In genomic region chr12:87389231-87389630, GRCm38 (mm10) we compare ENCODE assay signal across 8 mouse cellular contexts. TPM values are rescaled to one million over a fixed set of nuclear protein-coding genes. Genes with fewer than 3 reads are reported as not detected.
A peak's percentile ranks its signal among the peaks of the same experiment; 100 is the strongest.
DNase-seq lines count a peak whose midpoint lies in the region; ATAC-seq and TF ChIP-seq lines count a peak whose summit lies in the region.
"Had no signal": no experiment of that assay in that cellular context is flagged by ENCODE, and none has a peak within 500 bp of the region (broad histone marks: within the 10 kb centered on the region; RNA-seq: fewer than 3 reads in every experiment).

No protein-coding gene starts in this region.

- no peak overlapping the region for H3K4me3 ChIP-seq in heart, postnatal 0 days (ENCODE audit: low read depth, low read length)
- peak overlapping the region; percentile 96 for H3K4me3 ChIP-seq in embryonic facial prominence, embryonic 10.5 days
- H3K4me3 ChIP-seq in hindbrain, embryonic 10.5 days: peak overlapping the region; percentile 71
- peak overlapping the region; percentile 98 for H3K4me3 ChIP-seq in liver, postnatal 0 days (ENCODE audit: low read depth, low read length)

- no peaks in the 10 kb centered on the region for H3K27me3 ChIP-seq in heart, postnatal 0 days (ENCODE audit: control insufficient read depth, insufficient read depth, low read length)
- H3K27me3 ChIP-seq in embryonic facial prominence, embryonic 10.5 days (replicated peaks; ENCODE audit: low read depth, poor library complexity, severe bottlenecking): no peaks in the 10 kb centered on the region
- H3K27me3 ChIP-seq in hindbrain, embryonic 10.5 days (ENCODE audit: insufficient read depth, poor library complexity, severe bottlenecking): no peaks in the 10 kb centered on the region
- no peaks in the 10 kb centered on the region for H3K27me3 ChIP-seq in liver, postnatal 0 days (ENCODE audit: insufficient read depth, low read length)

- peak overlapping the region; percentile 66; the same call in 1 of the 2 replicates for H3K4me2 ChIP-seq in heart, postnatal 0 days (ENCODE audit: low read depth, low read length)
- H3K4me2 ChIP-seq in liver, postnatal 0 days (ENCODE audit: low read depth, low read length): peak overlapping the region; percentile 100; the same call in 1 of the 2 replicates

- H3K27ac ChIP-seq in heart, postnatal 0 days (ENCODE audit: low read depth): peak overlapping the region; percentile 85; the same call in 1 of the 2 replicates
- H3K27ac ChIP-seq in embryonic facial prominence, embryonic 10.5 days (replicated peaks): no peak overlapping the region
- H3K27ac ChIP-seq in hindbrain, embryonic 10.5 days: no peak overlapping the region
- H3K27ac ChIP-seq in liver, postnatal 0 days (ENCODE audit: low read depth): no peak overlapping the region

- intact Hi-C loops in heart, postnatal 25 days (cut with DNase I): loop anchor here (2.0 to 5.0 kb wide), 2 partner anchors 20 to 122 kb away; partner anchors contain the start of genes Ahsa1 and Vipas39

- ATAC-seq in heart, postnatal 0 days (ENCODE audit: insufficient read depth, low read depth): no peak
- no peak for ATAC-seq in liver, postnatal 0 days

- no peaks in the 10 kb centered on the region for H3K36me3 ChIP-seq in heart, postnatal 0 days (replicated peaks; ENCODE audit: control insufficient read depth, insufficient read depth, low read length)
- no peaks in the 10 kb centered on the region for H3K36me3 ChIP-seq in embryonic facial prominence, embryonic 10.5 days (replicated peaks)
- H3K36me3 ChIP-seq in hindbrain, embryonic 10.5 days: no peaks in the 10 kb centered on the region
- no peaks in the 10 kb centered on the region for H3K36me3 ChIP-seq in liver, postnatal 0 days (replicated peaks; ENCODE audit: insufficient read depth, low read length)

- TF ChIP-seq EP300 in heart, postnatal 0 days (IDR thresholded peaks at IDR 0.05; ENCODE audit: low read depth): no peak
- TF ChIP-seq EP300 in liver, postnatal 0 days (IDR thresholded peaks at IDR 0.05; ENCODE audit: low read depth): no peak

- DNase-seq in heart, postnatal 0 days (ENCODE audit: low spot score): no peak
- DNase-seq in heart, postnatal 25 days (ENCODE audit: low spot score): no peak
- DNase-seq in embryonic facial prominence, embryonic 10.5 days (ENCODE audit: low spot score): no peak
- DNase-seq in hindbrain, embryonic 10.5 days (ENCODE audit: low spot score): no peak
- DNase-seq in liver, postnatal 0 days: no peak
- DNase-seq in left cerebral cortex, adult 9 months (ENCODE audit: low spot score in 2 of 2): no peak
- DNase-seq in spleen, postnatal 14 days (ENCODE audit: low spot score in 2 of 2): no peak
- DNase-seq: kidney, adult 8-10 months had no signal

- peaks cover 13% of the 10 kb centered on the region for H3K4me1 ChIP-seq in heart, postnatal 0 days (ENCODE audit: control insufficient read depth, insufficient read depth)
- H3K4me1 ChIP-seq in embryonic facial prominence, embryonic 10.5 days: peaks cover 22% of the 10 kb centered on the region
- peaks cover 21% of the 10 kb centered on the region for H3K4me1 ChIP-seq in hindbrain, embryonic 10.5 days (replicated peaks)
- peaks cover 37% of the 10 kb centered on the region for H3K4me1 ChIP-seq in liver, postnatal 0 days (ENCODE audit: insufficient read depth)

- TF ChIP-seq CTCF in heart, postnatal 0 days (IDR thresholded peaks at IDR 0.05; ENCODE audit: low read depth): no peak
- TF ChIP-seq CTCF in liver, postnatal 0 days (IDR thresholded peaks at IDR 0.05; ENCODE audit: low read depth): no peak

- no peak overlapping the region for H3K9ac ChIP-seq in heart, postnatal 0 days (replicated peaks; ENCODE audit: low read depth, low read length)
- H3K9ac ChIP-seq in liver, postnatal 0 days (replicated peaks): no peak overlapping the region

- 80% methylated on average over 3 of the region's 3 CpGs for WGBS in heart, postnatal 0 days
- WGBS in embryonic facial prominence, embryonic 10.5 days: 80% methylated on average over 3 of the region's 3 CpGs
- 75% methylated on average over 3 of the region's 3 CpGs for WGBS in hindbrain, embryonic 10.5 days
- WGBS in liver, postnatal 0 days (ENCODE audit: insufficient replicate concordance): 87% methylated on average over 3 of the region's 3 CpGs

- H3K9me3 ChIP-seq in heart, postnatal 0 days (replicated peaks; ENCODE audit: control insufficient read depth, low read length): no peaks in the 10 kb centered on the region
- no peaks in the 10 kb centered on the region for H3K9me3 ChIP-seq in embryonic facial prominence, embryonic 10.5 days
- no peaks in the 10 kb centered on the region for H3K9me3 ChIP-seq in hindbrain, embryonic 10.5 days
- H3K9me3 ChIP-seq in liver, postnatal 0 days (ENCODE audit: low read length): no peaks in the 10 kb centered on the region

RNA-seq across cellular contexts. Expression of gene Sptlc2, which starts 1.1 kb away (rescaled TPM):
- total RNA-seq in heart, postnatal 0 days (2014; rRNA removed; ENCODE audit: low replicate concordance): 23.5 and 66.6 TPM in 2 replicates
- 65.1 and 67.0 TPM in 2 replicates for polyA plus RNA-seq in heart, postnatal 0 days (2015; fragmentation: Nextera tagmentation; extraction: Ambion mirVana)
- total RNA-seq in heart, postnatal 25 days (2021): 10 to 100 TPM; 25.0 to 26.8 TPM
- 58.5 and 61.8 TPM in 2 replicates for polyA plus RNA-seq in embryonic facial prominence, embryonic 10.5 days (2016; fragmentation: Nextera tagmentation; extraction: Ambion mirVana)
- polyA plus RNA-seq in hindbrain, embryonic 10.5 days (2016; fragmentation: Nextera tagmentation; extraction: Ambion mirVana): 55.8 and 59.0 TPM in 2 replicates
- 39.5 and 42.3 TPM in 2 replicates for polyA plus RNA-seq in liver, postnatal 0 days (2015; fragmentation: Nextera tagmentation; extraction: Ambion mirVana)

RNA-seq across cellular contexts. Expression of gene Slirp, which starts 54.5 kb away (rescaled TPM):
- 123 and 224 TPM in 2 replicates for total RNA-seq in heart, postnatal 0 days (2014; rRNA removed; ENCODE audit: low replicate concordance)
- polyA plus RNA-seq in heart, postnatal 0 days (2015; fragmentation: Nextera tagmentation; extraction: Ambion mirVana): 288 and 307 TPM in 2 replicates
- 100 to 1,000 TPM; 169 to 172 TPM for total RNA-seq in heart, postnatal 25 days (2021)
- polyA plus RNA-seq in embryonic facial prominence, embryonic 10.5 days (2016; fragmentation: Nextera tagmentation; extraction: Ambion mirVana): 311 and 324 TPM in 2 replicates
- polyA plus RNA-seq in hindbrain, embryonic 10.5 days (2016; fragmentation: Nextera tagmentation; extraction: Ambion mirVana): 295 and 311 TPM in 2 replicates
- polyA plus RNA-seq in liver, postnatal 0 days (2015; fragmentation: Nextera tagmentation; extraction: Ambion mirVana): 132 and 146 TPM in 2 replicates

RNA-seq across cellular contexts. Expression of gene Alkbh1, which starts 54.6 kb away (rescaled TPM):
- total RNA-seq in heart, postnatal 0 days (2014; rRNA removed; ENCODE audit: low replicate concordance): 26.2 and 26.6 TPM in 2 replicates
- 14.3 and 17.7 TPM in 2 replicates for polyA plus RNA-seq in heart, postnatal 0 days (2015; fragmentation: Nextera tagmentation; extraction: Ambion mirVana)
- 10 to 100 TPM in 1 of 2 experiments, 1 to 10 TPM in 1; 9.5 to 13.1 TPM for total RNA-seq in heart, postnatal 25 days (2021)
- polyA plus RNA-seq in embryonic facial prominence, embryonic 10.5 days (2016; fragmentation: Nextera tagmentation; extraction: Ambion mirVana): 69.6 and 76.0 TPM in 2 replicates
- polyA plus RNA-seq in hindbrain, embryonic 10.5 days (2016; fragmentation: Nextera tagmentation; extraction: Ambion mirVana): 47.6 and 61.6 TPM in 2 replicates
- 10.1 and 13.1 TPM in 2 replicates for polyA plus RNA-seq in liver, postnatal 0 days (2015; fragmentation: Nextera tagmentation; extraction: Ambion mirVana)
